Mouse (Mus musculus): ENCODE data around the gene Cmtm5.

DNA sequence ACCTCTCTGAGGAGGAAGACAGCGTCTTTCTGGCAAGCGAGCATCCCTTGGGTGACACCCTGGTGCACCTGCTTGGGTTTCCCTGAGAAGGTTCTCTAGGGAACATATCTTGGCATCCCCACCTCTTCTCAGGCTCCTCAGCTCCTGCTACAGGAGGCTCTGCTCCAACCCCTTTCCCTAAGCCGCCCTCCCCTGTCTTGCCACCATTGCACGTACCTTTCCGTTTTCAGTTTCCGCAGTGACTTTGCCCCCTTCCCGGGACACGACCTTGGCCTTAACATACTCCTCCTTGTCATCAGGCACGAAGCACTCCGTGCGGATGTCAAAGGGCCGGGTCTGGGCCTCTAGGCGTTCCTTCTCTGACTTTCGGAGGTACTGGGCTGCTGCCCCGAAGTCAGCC lies 29.0 kb downstream of the Cmtm5 start:
- TF ChIP-seq MAX (IDR thresholded peaks at IDR 0.05) = no peak
- no peak for TF ChIP-seq CTCF (IDR thresholded peaks at IDR 0.05; ENCODE audit: control insufficient read depth, insufficient read depth, insufficient read length)
- no peak for TF ChIP-seq MYOG (IDR thresholded peaks at IDR 0.05; ENCODE audit: control insufficient read depth, extremely low read depth, insufficient read length)
- TF ChIP-seq USF1 (IDR thresholded peaks at IDR 0.05; ENCODE audit: low read depth) = no peak

All from C2C12 (cell line).